Mouse (Mus musculus): Measurements from ENCODE around the gene Lpar3. TPM values are rescaled to one million over a fixed set of nuclear protein-coding genes. Genes with fewer than 3 reads are reported as not detected.

Lpar3 gene
- not detected for total RNA-seq (2023)

GRCm38 (mm10) chr3:146220776-146221486, at the start of gene Lpar3:
Gene Lpar3 (plus strand): TSS chr3:146220963.

Other genes starting within 250 kb of the Lpar3 start
- not detected for gene Syde2, start 233.1 kb upstream of the Lpar3 start, total RNA-seq (2023)
- gene Wdr63, start 112.8 kb upstream of the Lpar3 start, total RNA-seq (2023) = not detected
- gene Mcoln3, start 103.5 kb upstream of the Lpar3 start, total RNA-seq (2023) = under 1 TPM in 1 of 2 experiments, not detected in 1; 0.58 TPM
- gene Mcoln2, start 71.1 kb upstream of the Lpar3 start, total RNA-seq (2023) = 1 to 10 TPM; 3.4 to 3.9 TPM
- 1 to 10 TPM; 1.8 to 2.2 TPM for gene Ssx2ip, start 183.7 kb downstream of the Lpar3 start, total RNA-seq (2023)
- gene Ctbs, start 228.8 kb downstream of the Lpar3 start, total RNA-seq (2023) = 10 to 100 TPM; 22.6 to 23.7 TPM